Mouse (Mus musculus) small intestine, adult 2 months (tissue): ENCODE results near the gene Mefv.

ENCODE experiments used
- CTCF ChIP-seq: fragments of 200-500 bp; IDR thresholded peaks from 2 replicates; pipeline ENCODE4 v1.5.1; 2012; ENCODE audit warnings: low read depth, mild to moderate bottlenecking, control low read depth, inconsistent platforms, low read length, moderate library complexity, mixed read lengths; ENCODE audit not compliant: insufficient replicate concordance, insufficient read length; ENCODE audit errors: extremely low read depth
- POLR2A ChIP-seq: fragments of 200-500 bp; IDR thresholded peaks from 2 replicates; pipeline ENCODE4 v1.6.1; 2012; ENCODE audit warnings: low read depth, mild to moderate bottlenecking, control low read depth, inconsistent platforms, low read length, moderate library complexity

GRCm38 (mm10) chr16:3699281-3699680 is 18.6 kb downstream of the Mefv start:
- no peak for TF ChIP-seq CTCF
- no peak for TF ChIP-seq POLR2A
